Mouse (Mus musculus) embryo, embryonic 11 days (tissue): ENCODE data around the gene Gm10837.

Experiments used
- DNase-seq: peaks from one replicate; pipeline ENCODE4 v3.0.0-alpha.2; 2015

Gm10837 gene

DNA sequence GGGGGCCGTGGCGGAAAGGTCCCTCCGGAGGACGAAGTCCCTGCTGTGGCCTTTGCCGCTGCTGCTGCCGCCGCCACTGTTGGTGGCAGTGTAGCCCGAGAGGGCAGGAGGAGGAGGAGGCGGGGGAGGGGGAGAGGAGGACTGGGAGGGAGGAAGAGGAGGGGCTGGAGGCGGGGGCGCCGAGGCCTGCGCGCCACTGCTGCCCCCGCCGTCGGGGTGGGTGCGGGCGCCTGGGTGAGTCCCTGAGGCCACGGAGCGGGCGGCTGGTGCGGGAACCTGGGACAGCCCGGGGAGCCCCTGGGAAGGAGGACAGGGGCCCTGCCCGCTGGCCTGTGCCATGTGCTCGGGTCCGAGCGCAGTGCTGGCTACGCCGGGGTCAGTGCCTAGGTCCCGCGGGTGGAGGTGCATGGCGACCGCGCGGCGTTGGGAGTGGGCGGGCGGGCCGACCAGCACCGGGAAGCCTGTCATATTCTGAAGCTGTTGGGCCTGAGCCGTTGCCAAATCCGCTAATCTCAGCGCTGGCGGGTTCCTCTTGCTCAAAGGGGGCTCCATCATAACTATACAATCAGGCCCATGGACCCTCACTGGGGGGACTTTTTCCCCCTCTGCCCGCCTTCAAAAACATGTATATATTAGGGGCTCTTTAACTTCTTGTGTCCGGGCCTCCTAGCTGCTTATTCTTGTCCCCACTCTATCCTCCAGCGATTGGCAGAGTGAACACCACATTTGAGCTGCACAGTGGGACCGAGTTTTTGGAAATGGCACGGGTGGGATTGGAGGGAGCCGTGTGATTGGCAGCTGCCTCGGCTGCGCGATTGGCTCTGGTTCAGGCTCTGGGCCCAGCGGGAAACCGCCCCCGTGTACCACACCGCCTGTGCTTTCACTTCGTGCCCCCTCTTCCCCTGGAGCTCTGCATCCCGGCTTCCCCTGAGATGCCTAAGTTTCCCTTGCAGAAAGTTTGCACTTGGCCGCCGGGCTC, 25.3 kb upstream of the Gm10837 start, which contains the start of gene Zic5:
Gene Zic5, minus strand, starts transcription at position 915 of the 979 bp plus-strand sequence.
- peak; percentile 84 for DNase-seq

DNA sequence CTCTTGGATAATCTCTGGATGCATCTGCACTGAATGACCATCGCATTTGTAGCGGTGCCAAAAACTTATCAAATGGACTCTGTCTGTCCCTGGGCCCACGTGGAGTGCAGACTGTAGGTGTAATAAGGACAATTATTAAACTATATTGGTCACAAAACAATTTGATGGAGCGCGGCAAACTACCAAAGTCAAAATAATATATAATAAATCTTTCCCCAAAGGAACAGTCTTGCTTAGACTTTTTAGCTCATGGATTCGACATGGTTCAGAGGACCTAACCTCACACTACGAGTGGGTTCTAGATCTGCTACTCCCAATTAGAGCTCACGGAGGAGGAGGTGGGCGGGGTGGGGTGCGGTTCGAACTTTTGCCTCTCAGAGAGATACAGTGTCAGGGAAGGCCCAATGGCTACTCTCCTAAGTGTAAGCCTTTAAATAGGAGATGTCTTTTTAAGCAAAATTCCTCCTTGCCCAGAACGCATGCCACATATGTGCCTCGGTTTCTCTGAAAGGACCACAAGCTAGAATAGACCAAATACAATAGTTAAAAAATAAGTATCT, 24.4 kb upstream of the Gm10837 start:
- DNase-seq: no peak

DNA sequence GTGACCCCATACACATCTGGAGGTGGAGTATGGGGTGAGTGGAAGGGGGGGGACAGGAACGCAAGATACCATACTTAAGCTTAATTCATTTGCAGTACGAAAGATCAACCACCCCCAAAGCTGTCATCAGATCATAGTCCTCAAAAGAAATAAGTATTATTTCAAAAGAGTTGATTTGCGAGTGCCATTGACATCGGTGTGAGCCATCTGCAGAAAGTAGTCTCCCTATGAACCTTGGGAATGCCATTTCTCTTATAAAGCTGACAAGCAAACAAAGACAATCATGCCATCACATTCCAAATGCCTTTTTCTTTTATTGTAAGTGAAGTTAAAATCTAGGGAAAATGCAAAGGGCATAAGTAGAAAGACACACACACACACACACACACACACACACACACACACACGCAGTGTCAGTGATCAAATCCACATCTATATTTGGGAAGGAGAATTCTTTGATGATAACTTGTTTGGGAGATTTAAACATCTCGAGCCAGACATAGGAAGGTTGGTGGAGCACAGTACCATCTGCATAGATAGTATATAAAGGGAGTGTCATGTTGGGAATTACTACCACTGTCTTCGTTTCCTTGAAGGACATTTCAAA, 23.5 kb upstream of the Gm10837 start:
- DNase-seq: no peak

DNA sequence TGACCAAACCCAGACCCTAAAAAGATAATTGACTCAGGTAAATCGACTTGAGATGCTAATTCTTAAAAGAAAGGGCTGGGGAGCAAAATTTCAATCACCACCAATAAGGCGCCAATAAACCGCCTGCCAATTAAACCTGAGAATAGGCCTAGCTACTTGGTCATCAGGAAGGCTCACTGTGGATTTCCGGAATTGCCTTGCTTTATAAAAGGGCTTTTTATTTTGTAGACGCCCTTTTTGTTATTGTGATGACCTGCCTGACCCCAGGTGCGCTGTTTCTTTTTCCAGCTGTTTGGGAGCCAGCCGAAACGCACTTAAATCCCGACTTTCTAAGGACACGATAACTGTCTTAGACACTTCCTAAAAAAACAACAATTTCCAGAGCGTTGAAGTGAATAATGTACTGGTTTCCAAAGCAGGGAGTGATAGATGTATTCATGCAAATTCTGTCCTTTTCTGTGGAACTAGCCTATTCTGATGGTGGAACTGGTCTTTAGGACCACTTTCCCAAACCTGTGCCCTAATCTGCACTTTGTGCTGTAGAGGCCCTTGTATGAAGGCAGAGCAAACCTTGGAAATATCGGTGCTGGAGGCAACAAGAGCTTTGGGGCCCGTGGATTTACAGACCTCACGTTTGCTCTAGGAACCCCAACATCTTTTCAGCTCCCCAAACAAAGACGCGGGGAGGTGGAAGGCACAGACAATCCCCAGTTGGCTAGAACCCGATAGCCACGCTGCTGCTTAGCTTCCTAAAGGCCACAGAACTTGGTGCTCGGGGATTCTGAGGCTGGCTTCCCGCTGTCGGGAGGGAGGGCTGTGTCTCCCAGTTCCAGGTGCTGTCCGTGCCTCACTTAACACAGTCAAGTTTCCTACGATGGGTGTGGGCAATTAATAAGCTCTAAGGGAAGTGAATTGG, 22.2 kb upstream of the Gm10837 start:
- DNase-seq: peak; percentile 61

DNA sequence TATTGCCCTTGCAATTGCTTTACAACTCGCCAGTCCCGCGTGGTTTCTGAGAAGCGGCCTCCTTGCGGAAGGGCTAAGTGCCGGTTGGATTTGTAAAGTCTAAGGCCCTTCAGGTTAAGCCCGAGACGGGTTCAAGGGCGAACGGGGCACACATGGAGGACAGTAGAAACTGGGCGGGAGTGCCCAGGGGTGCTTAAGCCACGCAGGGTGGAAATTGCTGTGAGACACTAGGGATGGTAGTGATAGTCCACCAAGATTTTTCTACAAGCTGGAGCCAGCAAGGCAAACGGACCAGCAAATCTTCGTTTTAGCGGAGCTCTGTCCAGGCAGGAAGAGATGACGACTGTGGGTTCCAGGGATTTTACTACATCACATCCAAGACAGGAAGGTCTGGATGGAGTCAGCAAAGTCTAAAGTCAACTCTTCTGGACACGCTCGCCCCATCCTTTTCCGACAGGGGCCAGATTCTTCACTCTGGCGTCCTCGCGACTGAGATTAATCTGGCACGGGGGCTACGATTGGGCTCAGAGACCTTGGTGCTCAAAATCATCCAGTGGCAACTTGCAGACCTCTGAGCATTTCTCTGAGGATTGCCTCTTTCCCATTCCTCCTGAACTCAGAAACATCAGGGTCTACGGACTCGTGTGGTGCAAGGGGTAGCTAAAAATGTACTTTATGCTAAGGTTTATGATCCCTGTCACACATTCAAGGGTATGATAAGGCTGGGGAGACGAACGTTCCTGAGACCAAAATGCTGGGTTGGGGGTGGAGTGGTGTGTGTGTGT, 21.2 kb upstream of the Gm10837 start:
- DNase-seq: peak; percentile 63

DNA sequence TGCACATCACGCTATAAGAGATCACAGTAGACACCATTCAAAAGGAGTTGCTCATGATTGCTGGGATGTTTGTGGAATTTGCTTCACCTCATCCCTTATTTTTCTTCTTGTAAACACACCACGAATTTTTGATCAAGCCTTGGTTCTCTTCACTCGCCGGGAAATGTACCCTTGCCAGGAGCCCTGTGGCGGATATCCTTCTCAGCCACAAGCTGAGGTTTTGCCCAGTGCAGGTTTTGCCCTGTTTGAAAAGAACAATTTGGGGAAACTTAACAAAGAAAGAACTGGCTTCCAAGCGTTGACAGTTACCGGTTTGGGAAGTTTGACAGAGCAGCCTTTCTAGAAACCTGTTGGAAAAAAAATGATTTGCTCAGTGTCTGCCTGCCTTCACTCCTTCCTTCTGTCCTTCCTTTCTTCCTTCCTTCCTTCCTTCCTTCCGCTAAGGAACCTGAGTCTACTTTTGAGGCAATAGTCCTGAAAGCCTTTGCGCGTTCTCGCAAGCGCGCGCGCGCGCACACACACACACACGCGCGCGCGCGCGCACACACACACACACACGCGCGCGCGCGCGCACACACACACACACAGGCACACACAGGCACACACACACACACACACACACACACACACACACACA, 18.8 kb upstream of the Gm10837 start:
- DNase-seq: peak; percentile 51

DNA sequence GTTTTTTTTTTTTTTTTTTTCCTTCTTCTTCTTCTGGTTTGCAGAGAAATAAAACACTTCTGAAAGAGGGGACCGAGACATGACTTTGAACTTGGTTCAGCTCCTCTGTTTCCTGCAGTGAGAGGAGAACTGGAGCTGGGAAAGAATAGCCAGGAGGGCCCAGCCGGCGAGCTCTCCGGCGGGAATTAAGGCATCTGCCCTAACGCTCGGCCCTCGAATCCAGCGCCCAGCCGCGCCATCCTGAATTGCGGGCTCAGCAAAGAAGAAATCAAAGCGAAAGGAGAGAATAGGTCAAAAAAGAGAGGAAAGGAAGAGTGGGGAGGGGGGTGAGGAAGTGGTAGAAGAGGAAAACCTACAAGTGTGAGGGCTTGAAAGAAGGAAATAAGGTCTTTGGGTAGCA, 18.2 kb upstream of the Gm10837 start:
- DNase-seq: peak; percentile 69

DNA sequence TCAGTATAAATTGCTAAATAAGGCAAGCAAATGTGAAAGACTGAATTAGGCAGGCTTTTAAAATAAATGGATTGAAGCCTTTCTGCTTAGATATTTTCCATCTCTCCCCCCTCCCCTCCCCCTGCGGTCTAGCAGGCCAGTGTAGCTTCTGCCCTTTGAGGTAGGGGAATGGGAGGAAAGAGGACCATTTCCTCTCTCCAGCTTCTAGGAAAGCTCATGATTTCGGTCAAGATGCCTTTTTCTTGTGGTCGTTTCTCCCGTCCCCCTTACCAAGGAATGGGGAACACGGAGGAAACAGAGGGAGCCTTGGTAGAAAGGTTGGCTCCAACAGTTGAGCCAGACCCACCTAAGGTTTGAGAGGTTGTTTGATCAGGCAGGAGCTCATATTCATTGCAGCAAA, 17.7 kb upstream of the Gm10837 start:
- no peak for DNase-seq

DNA sequence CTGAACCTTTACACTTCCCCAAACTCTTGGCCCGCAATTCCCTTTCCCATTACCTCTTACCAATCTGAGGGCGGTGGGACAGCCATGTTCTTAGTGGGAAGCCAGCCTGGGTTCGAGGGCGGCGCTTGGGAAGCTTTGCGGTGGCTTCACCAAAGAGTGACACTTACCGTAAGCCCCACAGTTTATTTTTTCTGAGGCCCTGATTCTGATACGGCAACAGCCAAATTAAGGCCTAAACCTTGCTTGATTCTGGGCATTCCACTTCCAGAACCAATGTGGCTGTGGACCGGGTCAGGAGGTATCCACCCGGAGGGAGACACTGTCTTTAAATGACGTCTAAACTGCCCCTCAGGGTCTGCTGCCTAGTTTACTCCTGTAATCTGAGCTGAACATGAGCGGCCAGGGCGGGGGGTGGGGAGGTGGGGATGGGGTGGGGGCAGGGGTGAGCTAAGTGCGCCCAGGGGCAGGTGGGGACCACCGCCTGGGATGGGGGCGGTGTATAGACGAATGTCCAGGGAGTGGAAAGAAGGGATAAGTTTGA, 17.1 kb upstream of the Gm10837 start:
- DNase-seq: peak; percentile 48

DNA sequence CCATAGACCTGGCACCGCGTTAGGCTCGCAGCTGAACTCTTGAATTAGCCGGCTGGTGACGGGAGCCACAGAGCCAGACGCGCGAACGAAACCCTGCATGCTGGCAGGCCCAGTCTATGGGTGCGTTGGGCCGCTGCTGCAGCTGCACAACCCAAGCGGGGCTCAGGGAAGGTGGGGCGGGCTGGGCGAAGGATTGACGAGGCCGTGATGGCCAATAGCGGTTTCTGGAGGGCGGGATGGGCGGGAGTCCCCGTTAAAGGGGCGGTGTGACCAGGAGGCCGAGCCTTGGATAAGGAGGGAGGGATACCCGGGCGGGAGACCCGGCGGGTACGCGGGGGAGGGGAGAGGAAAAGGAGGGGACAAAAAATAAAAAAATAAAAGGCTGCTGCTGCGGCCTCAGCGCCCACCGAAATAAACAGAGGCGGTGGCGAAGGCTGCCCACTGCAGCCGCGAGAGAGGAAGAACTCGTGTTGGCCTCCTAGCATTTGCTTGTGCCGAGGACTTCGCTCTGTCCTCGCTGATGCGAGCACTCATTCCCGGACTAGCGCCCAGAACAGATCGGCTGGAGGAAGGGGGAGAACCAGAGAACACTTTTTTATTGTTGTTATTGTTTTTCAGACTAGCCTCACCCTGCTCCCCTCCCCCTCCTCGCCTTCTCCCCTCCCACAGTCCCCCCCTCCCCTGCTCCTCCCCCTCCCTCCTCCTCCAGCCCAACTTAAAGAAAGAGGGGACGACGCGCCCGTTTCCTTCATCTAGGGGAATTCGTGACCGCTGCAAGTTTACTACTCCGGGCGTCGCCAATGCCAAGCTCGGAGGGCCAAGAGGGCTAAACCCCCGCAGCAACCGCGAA, 16.1 kb upstream of the Gm10837 start:
- DNase-seq: peak; percentile 91

DNA sequence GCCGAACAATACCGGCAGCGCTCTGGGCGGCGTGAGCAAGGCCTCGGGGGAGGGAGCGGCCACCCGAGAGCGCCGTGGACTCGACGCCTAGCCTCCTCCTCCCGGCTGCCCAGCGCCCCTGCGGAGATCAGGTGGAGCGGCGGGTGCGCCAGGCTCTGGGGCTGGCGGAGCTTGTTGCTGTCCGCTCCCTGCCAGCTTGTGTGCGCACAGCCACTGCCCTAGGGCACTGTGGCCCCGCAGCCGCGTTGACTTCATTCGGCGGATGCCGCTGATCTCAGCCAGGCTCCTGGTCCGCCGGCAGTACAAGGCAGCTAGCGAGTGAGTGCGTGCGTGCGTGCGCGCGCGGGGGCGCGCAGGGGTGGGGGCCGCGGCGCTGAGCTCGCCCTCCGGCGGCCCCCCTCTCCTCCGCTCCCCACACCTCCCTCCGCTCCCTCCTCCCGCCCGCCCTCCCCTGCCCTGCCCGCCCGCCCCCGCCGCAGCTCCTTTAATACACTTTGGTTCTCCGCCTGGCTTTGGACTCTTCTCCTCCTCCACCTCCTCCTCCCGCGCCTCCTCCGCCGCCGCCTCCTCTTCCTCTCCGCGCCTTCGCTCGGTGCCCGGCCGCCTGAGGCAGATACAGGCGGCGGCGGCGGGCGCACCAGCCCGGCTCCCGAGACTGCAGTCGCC, 15.4 kb upstream of the Gm10837 start, which contains the start of gene Zic2:
Gene Zic2, plus strand, starts transcription at position 545 of the 666 bp plus-strand sequence.
- DNase-seq: peak; percentile 88

DNA sequence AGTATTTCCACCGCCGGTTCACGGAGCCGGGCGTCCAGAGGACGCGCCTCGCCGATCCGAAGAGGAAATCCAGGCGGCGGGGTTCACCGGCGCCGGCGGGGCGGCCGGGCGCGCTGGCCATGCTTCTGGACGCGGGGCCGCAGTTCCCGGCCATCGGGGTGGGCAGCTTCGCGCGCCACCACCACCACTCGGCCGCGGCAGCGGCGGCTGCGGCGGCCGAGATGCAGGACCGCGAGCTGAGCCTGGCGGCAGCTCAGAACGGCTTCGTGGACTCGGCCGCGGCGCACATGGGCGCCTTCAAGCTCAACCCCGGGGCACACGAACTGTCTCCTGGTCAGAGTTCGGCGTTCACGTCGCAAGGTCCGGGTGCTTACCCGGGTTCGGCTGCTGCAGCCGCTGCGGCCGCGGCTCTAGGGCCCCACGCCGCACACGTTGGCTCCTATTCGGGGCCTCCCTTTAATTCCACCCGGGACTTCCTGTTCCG, 14.8 kb upstream of the Gm10837 start:
- peak; percentile 66 for DNase-seq

DNA sequence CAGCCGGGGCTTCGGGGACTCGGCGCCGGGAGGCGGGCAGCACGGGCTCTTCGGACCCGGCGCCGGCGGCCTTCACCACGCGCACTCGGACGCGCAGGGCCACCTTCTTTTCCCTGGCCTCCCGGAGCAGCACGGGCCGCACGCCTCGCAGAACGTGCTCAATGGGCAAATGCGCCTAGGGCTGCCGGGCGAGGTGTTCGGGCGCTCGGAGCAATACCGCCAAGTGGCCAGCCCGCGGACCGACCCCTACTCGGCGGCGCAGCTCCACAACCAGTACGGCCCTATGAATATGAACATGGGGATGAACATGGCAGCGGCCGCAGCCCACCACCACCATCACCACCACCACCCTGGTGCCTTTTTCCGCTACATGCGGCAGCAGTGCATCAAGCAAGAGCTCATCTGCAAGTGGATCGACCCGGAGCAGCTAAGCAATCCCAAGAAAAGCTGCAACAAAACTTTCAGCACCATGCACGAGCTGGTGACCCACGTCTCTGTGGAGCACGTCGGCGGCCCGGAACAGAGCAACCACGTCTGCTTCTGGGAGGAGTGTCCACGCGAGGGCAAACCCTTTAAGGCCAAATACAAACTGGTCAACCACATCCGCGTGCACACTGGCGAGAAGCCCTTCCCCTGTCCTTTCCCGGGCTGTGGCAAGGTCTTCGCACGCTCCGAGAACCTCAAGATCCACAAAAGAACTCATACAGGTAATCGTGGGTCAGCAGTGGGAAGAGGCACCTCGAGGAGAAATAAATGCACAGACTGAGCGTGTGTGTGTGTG, 14.2 kb upstream of the Gm10837 start:
- peak; percentile 65 for DNase-seq

DNA sequence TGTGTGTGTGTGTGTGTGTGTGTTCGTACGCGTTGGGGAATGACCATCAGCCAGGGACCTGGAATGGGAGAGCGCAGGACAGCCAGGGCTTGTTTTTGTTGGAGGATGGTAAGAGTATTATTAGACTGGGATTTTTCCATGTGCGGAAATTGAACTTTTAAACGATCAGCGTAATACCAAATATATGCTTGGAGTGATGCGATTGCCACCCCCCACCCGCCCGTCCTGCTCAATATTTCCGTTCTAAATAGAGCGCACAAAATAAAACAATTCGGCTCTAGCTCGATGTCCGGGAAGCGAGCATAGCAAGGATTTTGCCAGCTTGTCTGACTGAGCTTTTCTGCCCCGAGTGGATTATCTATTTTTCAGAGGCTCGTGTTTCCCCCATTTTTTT, 13.6 kb upstream of the Gm10837 start:
- DNase-seq: no peak

DNA sequence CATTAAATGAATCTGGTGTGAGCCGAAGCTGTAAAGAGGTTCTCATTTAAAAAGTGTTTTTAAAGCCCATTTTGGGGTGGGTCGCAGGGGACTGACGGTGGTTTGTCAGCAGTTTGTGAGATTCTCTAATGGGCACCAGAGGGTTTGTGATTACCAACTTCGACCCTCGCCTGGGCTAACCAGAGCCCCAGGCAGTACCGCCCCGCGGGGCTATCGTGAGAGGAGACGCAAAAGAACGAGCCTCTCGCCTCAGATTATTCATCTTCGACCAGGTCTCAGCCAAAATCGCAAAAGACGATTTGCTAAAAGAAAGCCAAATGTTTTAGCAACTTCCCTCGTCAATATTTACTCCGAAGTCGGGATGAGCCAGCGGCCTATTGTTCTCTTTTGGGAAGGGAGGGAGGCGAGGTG, 13.1 kb upstream of the Gm10837 start:
- peak; percentile 67 for DNase-seq

DNA sequence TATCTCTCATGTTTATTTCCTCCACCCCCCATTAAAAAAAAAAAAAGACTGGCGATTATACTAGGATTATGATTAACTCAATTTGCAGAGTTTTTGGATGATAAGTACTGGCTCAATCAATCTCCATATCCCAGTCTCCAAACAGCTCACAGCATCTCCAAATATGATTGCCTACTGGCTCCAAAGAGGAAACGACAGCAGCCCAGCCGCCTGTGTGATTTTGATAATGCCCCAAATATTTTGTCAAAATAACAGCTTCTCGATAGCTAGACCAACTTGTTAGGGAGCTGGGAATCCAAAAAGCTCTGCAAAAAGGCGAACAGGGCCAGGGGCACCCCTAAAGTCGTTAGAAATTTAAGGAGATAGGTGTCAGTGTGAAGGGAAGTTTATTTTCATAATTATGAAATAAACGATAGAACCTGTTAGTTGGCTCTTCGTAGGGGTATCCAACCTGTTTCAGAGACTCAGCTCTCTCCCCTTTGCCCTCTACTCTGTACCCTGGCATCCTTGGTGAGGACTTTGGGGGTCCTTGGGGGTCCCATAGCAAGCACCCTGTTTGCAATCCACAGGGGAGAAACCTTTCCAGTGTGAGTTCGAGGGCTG, 12.3 kb upstream of the Gm10837 start:
- no peak for DNase-seq

DNA sequence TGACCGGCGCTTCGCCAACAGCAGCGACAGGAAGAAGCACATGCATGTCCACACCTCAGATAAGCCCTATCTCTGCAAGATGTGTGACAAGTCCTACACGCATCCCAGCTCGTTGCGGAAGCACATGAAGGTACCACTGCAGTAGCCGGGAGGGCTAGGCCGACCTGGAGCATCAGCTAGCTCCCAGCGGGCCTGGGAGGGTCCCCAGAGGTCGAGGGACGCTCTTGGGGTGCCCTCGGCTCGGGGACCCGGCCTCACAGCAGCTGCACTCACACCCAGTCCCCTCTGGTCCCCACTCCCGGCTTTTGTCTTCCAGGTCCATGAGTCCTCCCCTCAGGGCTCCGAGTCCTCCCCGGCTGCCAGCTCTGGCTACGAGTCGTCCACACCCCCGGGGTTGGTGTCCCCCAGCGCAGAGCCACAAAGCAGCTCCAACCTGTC, 11.8 kb upstream of the Gm10837 start:
- peak; percentile 69 for DNase-seq
